In genomic region chr4:155963106-155963505, GRCm38 (mm10) we compare ENCODE assay signal across 8 mouse cellular contexts. TPM values are rescaled to one million over a fixed set of nuclear protein-coding genes. Genes with fewer than 3 reads are reported as not detected.
A peak's percentile ranks its signal among the peaks of the same experiment; 100 is the strongest.
DNase-seq lines count a peak whose midpoint lies in the region; ATAC-seq and TF ChIP-seq lines count a peak whose summit lies in the region.

No protein-coding gene starts in this region.

- peak overlapping the region; percentile 73 for H3K9ac ChIP-seq in kidney, embryonic 15.5 days
- peak overlapping the region; percentile 63; the same call in 1 of the 2 replicates for H3K9ac ChIP-seq in neural tube, embryonic 12.5 days

- H3K9me3 ChIP-seq in kidney, embryonic 15.5 days (replicated peaks), result no peaks in the 10 kb centered on the region
- H3K9me3 ChIP-seq in neural tube, embryonic 12.5 days, result no peaks in the 10 kb centered on the region

- no peak for TF ChIP-seq CTCF in layer of hippocampus, adult 2 months (conservative IDR thresholded peaks at IDR 0.05)

- H3K27me3 ChIP-seq in kidney, embryonic 15.5 days, result no peaks in the 10 kb centered on the region
- H3K27me3 ChIP-seq in neural tube, embryonic 12.5 days (replicated peaks), result no peaks in the 10 kb centered on the region

- no peak for DNase-seq in layer of hippocampus, adult 2 months (ENCODE audit: low spot score in 2 of 2)
- no peak for DNase-seq in layer of hippocampus, adult 9-10 months (ENCODE audit: low spot score)
- DNase-seq in layer of hippocampus, adult 11-12 months (ENCODE audit: low spot score), result no peak
- DNase-seq in left cerebral cortex, adult 18-20 months (ENCODE audit: low spot score in 2 of 2), result no peak
- no peak for DNase-seq in ovary, postnatal 36 days (ENCODE audit: low spot score)

- WGBS in kidney, embryonic 15.5 days, result 41% methylated on average over 7 of the region's 7 CpGs
- 58% methylated on average over 7 of the region's 7 CpGs for WGBS in neural tube, embryonic 12.5 days

- peak overlapping the region; percentile 65 for H3K4me3 ChIP-seq in layer of hippocampus, adult 2 months
- peak overlapping the region; percentile 63 for H3K4me3 ChIP-seq in kidney, embryonic 15.5 days (replicated peaks)
- H3K4me3 ChIP-seq in neural tube, embryonic 12.5 days, result 0 out of 2 replicates have a peak overlapping the region, but pooled peaks have one; percentile 3

- ATAC-seq in erythroblast, adult 5-6 weeks (replicated peaks; ENCODE audit: low FRiP score, poor library complexity, severe bottlenecking), result peak; percentile 44
- no peak for ATAC-seq in kidney, embryonic 15.5 days (replicated peaks; ENCODE audit: low FRiP score)
- no peak for ATAC-seq in neural tube, embryonic 12.5 days (ENCODE audit: low FRiP score, low read depth)

- H3K27ac ChIP-seq in layer of hippocampus, adult 2 months, result no peak overlapping the region
- peak overlapping the region; percentile 93 for H3K27ac ChIP-seq in kidney, embryonic 15.5 days
- no peak overlapping the region for H3K27ac ChIP-seq in neural tube, embryonic 12.5 days

- peaks cover 56% of the 10 kb centered on the region for H3K36me3 ChIP-seq in kidney, embryonic 15.5 days
- H3K36me3 ChIP-seq in neural tube, embryonic 12.5 days, result peaks cover 38% of the 10 kb centered on the region

- peaks cover 35% of the 10 kb centered on the region for H3K4me1 ChIP-seq in kidney, embryonic 15.5 days
- peaks cover 17% of the 10 kb centered on the region for H3K4me1 ChIP-seq in neural tube, embryonic 12.5 days

- H3K4me2 ChIP-seq in kidney, embryonic 15.5 days, result peak overlapping the region; percentile 94
- peak overlapping the region; percentile 84 for H3K4me2 ChIP-seq in neural tube, embryonic 12.5 days (replicated peaks)

RNA-seq across cellular contexts. Expression of gene C1qtnf12, which starts 1.0 kb away (rescaled TPM):
- 10 to 100 TPM; 11.5 to 18.0 TPM for total RNA-seq in layer of hippocampus, adult 2 months (2021)
- total RNA-seq in erythroblast, adult 5-6 weeks (2015; ENCODE audit: low replicate concordance), result 99.9 and 100 TPM in 2 replicates
- 21.5 and 35.8 TPM in 2 replicates for total RNA-seq in erythroblast, adult 5-6 weeks (2017; ENCODE audit: low replicate concordance)
- 118 and 121 TPM in 2 replicates for polyA plus RNA-seq in kidney, embryonic 15.5 days (2015; fragmentation: Nextera tagmentation; extraction: Ambion mirVana)
- 17.2 and 19.0 TPM in 2 replicates for polyA plus RNA-seq in neural tube, embryonic 12.5 days (2016; fragmentation: Nextera tagmentation; extraction: Ambion mirVana)
- 10 to 100 TPM; 16.6 to 17.7 TPM for total RNA-seq in left cerebral cortex, adult 18-20 months (2021)

RNA-seq across cellular contexts. Expression of gene Ube2j2, which starts 19.5 kb away (rescaled TPM):
- 10 to 100 TPM; 69.8 to 71.2 TPM for total RNA-seq in layer of hippocampus, adult 2 months (2021)
- 9.4 and 19.4 TPM in 2 replicates for total RNA-seq in erythroblast, adult 5-6 weeks (2015; ENCODE audit: low replicate concordance)
- total RNA-seq in erythroblast, adult 5-6 weeks (2017; ENCODE audit: low replicate concordance), result 25.6 and 41.3 TPM in 2 replicates
- polyA plus RNA-seq in kidney, embryonic 15.5 days (2015; fragmentation: Nextera tagmentation; extraction: Ambion mirVana), result 110 and 113 TPM in 2 replicates
- 159 and 167 TPM in 2 replicates for polyA plus RNA-seq in neural tube, embryonic 12.5 days (2016; fragmentation: Nextera tagmentation; extraction: Ambion mirVana)
- 10 to 100 TPM; 67.6 to 70.3 TPM for total RNA-seq in left cerebral cortex, adult 18-20 months (2021)

RNA-seq across cellular contexts. Expression of gene B3galt6, which starts 29.3 kb away (rescaled TPM):
- total RNA-seq in layer of hippocampus, adult 2 months (2021), result 10 to 100 TPM in 1 of 2 experiments, 1 to 10 TPM in 1; 9.3 to 10.1 TPM
- total RNA-seq in erythroblast, adult 5-6 weeks (2015; ENCODE audit: low replicate concordance), result 1.0 and 4.4 TPM in 2 replicates
- 1.2 and 1.4 TPM in 2 replicates for total RNA-seq in erythroblast, adult 5-6 weeks (2017; ENCODE audit: low replicate concordance)
- polyA plus RNA-seq in kidney, embryonic 15.5 days (2015; fragmentation: Nextera tagmentation; extraction: Ambion mirVana), result 17.5 and 18.1 TPM in 2 replicates
- 20.2 and 20.6 TPM in 2 replicates for polyA plus RNA-seq in neural tube, embryonic 12.5 days (2016; fragmentation: Nextera tagmentation; extraction: Ambion mirVana)
- 10 to 100 TPM in 1 of 2 experiments, 1 to 10 TPM in 1; 8.9 to 10.7 TPM for total RNA-seq in left cerebral cortex, adult 18-20 months (2021)

RNA-seq across cellular contexts. Expression of gene Sdf4, which starts 29.6 kb away (rescaled TPM):
- 100 to 1,000 TPM; 191 to 194 TPM for total RNA-seq in layer of hippocampus, adult 2 months (2021)
- total RNA-seq in erythroblast, adult 5-6 weeks (2015; ENCODE audit: low replicate concordance), result 11.1 and 16.7 TPM in 2 replicates
- total RNA-seq in erythroblast, adult 5-6 weeks (2017; ENCODE audit: low replicate concordance), result 101 and 127 TPM in 2 replicates
- polyA plus RNA-seq in kidney, embryonic 15.5 days (2015; fragmentation: Nextera tagmentation; extraction: Ambion mirVana), result 158 and 161 TPM in 2 replicates
- 129 and 133 TPM in 2 replicates for polyA plus RNA-seq in neural tube, embryonic 12.5 days (2016; fragmentation: Nextera tagmentation; extraction: Ambion mirVana)
- 100 to 1,000 TPM; 213 to 215 TPM for total RNA-seq in left cerebral cortex, adult 18-20 months (2021)

RNA-seq across cellular contexts. Expression of gene Tnfrsf4, which starts 50.5 kb away (rescaled TPM):
- 1 to 10 TPM; 1.3 to 2.3 TPM for total RNA-seq in layer of hippocampus, adult 2 months (2021)
- 5.2 TPM in 1 of 2 replicates, not detected in the other for total RNA-seq in erythroblast, adult 5-6 weeks (2015; ENCODE audit: low replicate concordance)
- total RNA-seq in erythroblast, adult 5-6 weeks (2017; ENCODE audit: low replicate concordance), result 5.5 TPM in 1 of 2 replicates, not detected in the other
- 0.72 and 0.78 TPM in 2 replicates for polyA plus RNA-seq in kidney, embryonic 15.5 days (2015; fragmentation: Nextera tagmentation; extraction: Ambion mirVana)
- 0.52 and 0.81 TPM in 2 replicates for polyA plus RNA-seq in neural tube, embryonic 12.5 days (2016; fragmentation: Nextera tagmentation; extraction: Ambion mirVana)
- 1 to 10 TPM in 1 of 2 experiments, under 1 TPM in 1; 0.95 to 2.3 TPM for total RNA-seq in left cerebral cortex, adult 18-20 months (2021)

Comparison
In these comparisons a context has a peak if more than half of its experiments do, and no peak if none do; other contexts are left out.
1. H3K4me3 ChIP-seq: peak in every context shown above with its lines; median percentile 65 in layer of hippocampus, adult 2 months; 63 in kidney, embryonic 15.5 days; 3 in neural tube, embryonic 12.5 days.